Mouse (Mus musculus) ES-Bruce4 (cell line): Measurements from ENCODE around the gene Prdx2. TPM values are rescaled to one million over a fixed set of nuclear protein-coding genes. Genes with fewer than 3 reads are reported as not detected.
A peak's percentile ranks its signal among the peaks of the same experiment; 100 is the strongest.

Source experiments
- H3K27ac ChIP-seq: 2 replicates; pipeline ENCODE4 v1.5.1; 2012; ENCODE audit warnings: low read length, inconsistent platforms; ENCODE audit not compliant: insufficient read depth
- H3K27me3 ChIP-seq: 2 replicates; pipeline ENCODE4 v1.6.1; 2012; ENCODE audit warnings: mild to moderate bottlenecking, low read length, inconsistent platforms; ENCODE audit not compliant: control insufficient read depth, poor library complexity, insufficient read depth, severe bottlenecking
- H3K36me3 ChIP-seq: 2 replicates; pipeline ENCODE4 v1.6.1; 2012; ENCODE audit warnings: inconsistent platforms, mild to moderate bottlenecking, low read length, moderate library complexity; ENCODE audit not compliant: control insufficient read depth, poor library complexity, insufficient read depth, severe bottlenecking
- H3K4me1 ChIP-seq: one replicate; pipeline ENCODE4 v1.8.1; 2011; ENCODE audit warnings: low read length; ENCODE audit not compliant: control insufficient read depth, insufficient read depth
- H3K4me3 ChIP-seq: 2 replicates; pipeline ENCODE4 v1.5.1; 2011; ENCODE audit warnings: low read depth, mild to moderate bottlenecking, low read length
- H3K9ac ChIP-seq: 2 replicates; pipeline ENCODE4 v1.6.1; 2012; ENCODE audit warnings: low read depth, mild to moderate bottlenecking, inconsistent platforms; ENCODE audit not compliant: poor library complexity, severe bottlenecking
- H3K9me3 ChIP-seq: replicated peaks from 2 replicates; pipeline ENCODE4 v1.6.1; 2012; ENCODE audit warnings: mild to moderate bottlenecking, low read length, inconsistent platforms; ENCODE audit not compliant: control insufficient read depth, poor library complexity, insufficient read depth, severe bottlenecking
- CTCF ChIP-seq: IDR thresholded peaks from one replicate; pipeline ENCODE4 v1.8.1; 2011; ENCODE audit warnings: low read depth, low read length
- EP300 ChIP-seq: IDR thresholded peaks from 2 replicates; pipeline ENCODE4 v1.6.1; 2011; ENCODE audit warnings: low read depth, low read length; ENCODE audit not compliant: insufficient read depth
- POLR2A ChIP-seq: IDR thresholded peaks from one replicate; pipeline ENCODE4 v1.8.1; 2011; ENCODE audit warnings: low read length; ENCODE audit not compliant: insufficient read depth
- polyA plus RNA-seq: library from polyadenylated mRNA; stranded (reverse); fragments of >200 nt; gene quantifications from 2 replicates; pipeline ENCODE4 v1.2.4, GENCODE M21; 2011; ENCODE audit warnings: low read depth; ENCODE audit not compliant: missing spikeins, insufficient read depth, insufficient read length

Gene Prdx2
- polyA plus RNA-seq, 1 experiment: 237 TPM

- peaks cover 45% of the 10 kb centered on the region for H3K36me3 ChIP-seq
- H3K4me1 ChIP-seq: no peaks in the 10 kb centered on the region
- no peaks in the 10 kb centered on the region for H3K9me3 ChIP-seq
- H3K9ac ChIP-seq: no peak overlapping the region
- H3K4me3 ChIP-seq: no peak overlapping the region
- no peak overlapping the region for H3K27ac ChIP-seq
- no peak for TF ChIP-seq EP300
- TF ChIP-seq POLR2A: no peak
- no peak for TF ChIP-seq CTCF
- no peaks in the 10 kb centered on the region for H3K27me3 ChIP-seq
Measured at GRCm38 (mm10) chr8:84959811-84960210, 9.6 kb upstream of the Prdx2 start.

DNA sequence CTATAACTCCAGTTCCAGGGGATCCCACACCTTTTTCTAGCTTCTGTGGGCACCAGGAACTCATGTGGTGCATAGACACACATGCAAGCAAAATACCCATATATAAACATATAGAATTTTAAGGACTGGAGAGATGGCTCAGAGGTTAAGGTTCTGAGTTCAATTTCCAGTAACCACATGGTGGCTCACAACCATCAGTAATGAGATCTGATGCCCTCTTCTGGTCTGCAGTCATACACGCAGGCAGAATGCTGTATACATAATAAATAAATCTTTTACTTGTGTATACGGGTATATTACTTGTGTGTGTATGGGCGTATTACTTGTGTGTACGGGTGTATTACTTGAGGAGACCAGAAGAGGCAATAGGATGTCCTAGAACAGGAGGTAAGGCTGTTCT lies 5.4 kb upstream of the Prdx2 start:
- H3K27me3 ChIP-seq: no peaks in the 10 kb centered on the region
- H3K4me1 ChIP-seq: peaks cover 4% of the 10 kb centered on the region
- H3K9ac ChIP-seq: no peak overlapping the region
- H3K9me3 ChIP-seq: no peaks in the 10 kb centered on the region
- no peak overlapping the region for H3K27ac ChIP-seq
- H3K4me3 ChIP-seq: no peak overlapping the region
- H3K36me3 ChIP-seq: peaks cover 32% of the 10 kb centered on the region
- TF ChIP-seq EP300 (no peak), POLR2A (no peak), CTCF (no peak)

DNA sequence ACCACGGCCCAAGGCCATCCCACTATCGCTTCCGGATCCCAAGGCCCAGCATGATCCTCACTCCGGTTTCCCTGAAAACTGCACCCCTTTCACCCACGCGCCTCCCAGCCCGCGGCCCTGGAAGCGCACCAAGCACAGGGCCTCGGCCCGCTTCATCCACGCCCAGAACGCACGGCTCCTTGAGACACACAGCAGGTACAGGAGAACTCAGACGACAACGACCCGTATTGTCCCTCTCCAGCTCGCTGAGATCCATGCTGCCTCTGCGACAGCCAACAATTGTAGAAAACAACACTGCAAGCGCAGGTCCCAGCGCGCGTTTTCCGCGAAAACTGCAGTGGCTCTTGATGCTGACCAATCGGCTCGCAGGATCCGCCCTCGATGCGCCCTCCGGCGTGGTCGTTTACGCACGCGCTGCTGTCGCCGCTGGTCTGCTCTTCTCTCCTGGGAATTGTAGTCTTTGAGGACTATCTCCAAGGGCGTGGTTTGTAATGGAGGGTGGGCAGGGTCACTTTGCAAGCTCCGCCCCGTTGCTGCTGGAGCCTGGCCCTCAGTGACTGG lies 3.6 kb upstream of the Prdx2 start:
- Histone ChIP-seq H3K27ac (peak overlapping the region; percentile 63), H3K27me3 (no peaks in the 10 kb centered on the region), H3K9ac (peak overlapping the region; percentile 80), H3K4me3 (peak overlapping the region; percentile 90), H3K4me1 (peaks cover 4% of the 10 kb centered on the region), H3K36me3 (peaks cover 24% of the 10 kb centered on the region), H3K9me3 (no peaks in the 10 kb centered on the region)
- TF ChIP-seq POLR2A: peak; percentile 86
- TF ChIP-seq EP300: no peak
- no peak for TF ChIP-seq CTCF

- Histone ChIP-seq H3K9me3 (no peaks in the 10 kb centered on the region), H3K4me1 (peaks cover 4% of the 10 kb centered on the region), H3K4me3 (peak overlapping the region; percentile 18), H3K27ac (peak overlapping the region; percentile 90), H3K36me3 (peaks cover 24% of the 10 kb centered on the region), H3K27me3 (no peaks in the 10 kb centered on the region), H3K9ac (peak overlapping the region; percentile 45)
- TF ChIP-seq CTCF (no peak), POLR2A (no peak), EP300 (no peak)
Measured at GRCm38 (mm10) chr8:84966603-84967002, 2.8 kb upstream of the Prdx2 start.

DNA sequence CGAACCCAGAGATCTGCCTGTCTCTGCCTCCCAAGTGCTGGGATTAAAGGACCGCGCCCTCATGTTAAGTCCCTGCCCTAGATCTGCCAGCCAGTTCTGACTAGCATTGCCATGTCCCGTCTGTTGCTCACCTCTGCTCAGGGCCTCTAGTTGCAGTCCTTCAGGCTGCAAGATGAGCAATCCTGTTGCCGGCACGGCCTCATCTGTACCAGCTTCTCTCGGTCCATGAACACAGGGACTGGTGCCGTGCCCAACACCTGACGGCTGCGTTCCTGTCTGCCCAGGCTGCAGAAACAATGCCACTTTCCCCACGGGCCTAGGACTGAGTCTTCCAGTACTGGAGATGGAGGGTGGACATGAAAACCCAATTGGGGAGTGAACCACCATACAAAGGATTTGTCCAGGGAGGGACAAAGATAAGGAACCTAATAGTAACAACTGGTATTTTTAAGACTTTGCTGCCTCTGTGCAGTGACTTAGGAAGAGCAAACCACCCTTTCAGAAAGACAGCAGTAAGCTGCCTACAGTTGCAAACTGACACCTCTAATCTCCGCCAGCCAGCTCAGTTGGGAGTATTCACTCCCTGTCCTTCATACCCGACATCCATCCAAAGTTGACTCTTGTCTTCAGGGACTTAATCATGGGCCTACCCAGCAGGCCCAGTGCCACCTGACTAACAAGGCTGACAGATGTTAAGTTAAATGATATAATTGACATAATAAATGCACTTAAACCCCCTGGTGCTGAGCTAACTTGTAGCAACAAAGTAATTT lies 1.7 kb upstream of the Prdx2 start:
- Histone ChIP-seq H3K36me3 (peaks cover 19% of the 10 kb centered on the region), H3K9ac (no peak overlapping the region; the same call in 1 of the 2 replicates), H3K4me3 (0 out of 2 replicates have a peak overlapping the region, but pooled peaks have one; percentile 0), H3K27me3 (no peaks in the 10 kb centered on the region), H3K4me1 (peaks cover 4% of the 10 kb centered on the region), H3K9me3 (no peaks in the 10 kb centered on the region), H3K27ac (peak overlapping the region; percentile 5)
- TF ChIP-seq CTCF (no peak), EP300 (no peak), POLR2A (no peak)

DNA sequence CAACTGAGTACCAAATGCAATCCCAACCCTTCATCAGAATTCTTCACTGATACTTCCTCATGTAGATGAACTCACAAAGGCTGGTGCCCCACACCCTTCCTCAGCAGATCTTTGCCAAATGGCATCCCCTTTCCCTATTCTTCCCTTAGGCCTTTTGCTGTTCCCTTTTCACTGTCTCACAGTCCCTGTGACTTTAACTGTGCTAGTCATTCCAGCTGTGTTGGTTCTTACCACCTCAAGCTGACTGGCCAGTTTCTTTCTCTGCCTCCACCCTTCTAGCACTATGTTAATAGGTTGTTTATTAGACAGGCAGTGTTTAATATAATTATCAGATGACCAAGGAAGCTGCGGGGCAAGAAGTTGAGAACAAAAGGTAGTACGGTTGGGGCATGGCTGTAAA lies 737 bp upstream of the Prdx2 start:
- Histone ChIP-seq H3K4me3 (peak overlapping the region; percentile 72), H3K9ac (peak overlapping the region; percentile 82), H3K27ac (peak overlapping the region; percentile 64), H3K4me1 (peaks cover 4% of the 10 kb centered on the region), H3K27me3 (no peaks in the 10 kb centered on the region), H3K9me3 (no peaks in the 10 kb centered on the region), H3K36me3 (peaks cover 20% of the 10 kb centered on the region)
- TF ChIP-seq EP300 (no peak), CTCF (no peak), POLR2A (no peak)
